Mouse (Mus musculus) ovary, adult 2 months (tissue): ENCODE measurements around the gene Dusp18. TPM values are rescaled to one million over a fixed set of nuclear protein-coding genes. Genes with fewer than 3 reads are reported as not detected.

Experiments used
- polyA plus RNA-seq: library from polyadenylated mRNA; depleted of rRNA; stranded (reverse); fragments of >200 nt; gene quantifications from 2 replicates; pipeline ENCODE4 v1.2.3, GENCODE M21; 2012; rRNA removed

Gene Dusp18
- 9.6 and 12.0 TPM in 2 replicates for polyA plus RNA-seq

DNA sequence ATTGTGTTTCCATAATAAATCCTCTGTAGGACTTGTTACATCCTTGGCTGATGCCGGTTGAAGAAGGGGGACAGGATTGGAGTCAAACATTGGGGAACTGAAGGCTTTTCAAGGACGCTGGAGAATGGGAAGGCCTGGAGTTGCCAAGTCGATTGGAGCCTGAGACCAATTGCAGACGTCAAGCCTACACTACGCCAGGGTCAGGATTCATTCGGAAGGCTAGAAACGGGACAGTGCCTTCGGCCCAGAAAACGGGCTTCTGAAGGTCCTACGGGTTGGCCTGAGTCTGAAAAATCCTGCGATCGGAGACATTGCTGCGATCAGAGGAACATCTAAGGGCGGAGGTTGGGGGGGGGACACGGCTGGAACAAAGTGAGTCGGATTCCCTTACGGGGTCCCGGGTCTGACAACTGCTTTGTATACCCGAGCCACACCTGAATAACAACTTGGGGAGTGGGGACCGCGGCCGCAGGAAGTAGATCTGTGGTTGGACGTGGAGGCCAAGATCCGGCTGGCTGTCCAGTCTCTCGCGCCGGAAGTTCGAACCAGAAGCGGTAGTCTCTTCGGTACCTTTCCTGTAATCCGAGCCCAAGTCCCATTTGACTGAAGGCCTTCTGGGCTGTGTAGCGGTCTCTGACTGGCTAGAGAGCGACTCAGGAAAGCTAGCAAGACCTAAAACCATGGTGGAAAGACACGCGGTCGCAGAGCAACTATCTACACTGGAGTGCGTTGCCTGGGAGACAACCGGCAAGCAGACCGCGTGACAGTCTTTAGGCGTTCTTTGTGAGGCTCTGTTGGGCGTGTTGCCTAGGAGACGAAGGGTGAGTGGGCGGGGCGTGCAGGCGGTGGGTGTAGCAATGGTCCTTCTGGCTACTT, at the start of gene Dusp18, which contains the start of gene 4921536K21Rik:
Gene Dusp18, plus strand, starts transcription at position 835 of the 876 bp plus-strand sequence.
Gene 4921536K21Rik, minus strand, starts transcription at position 693 of the 876 bp plus-strand sequence.

DNA sequence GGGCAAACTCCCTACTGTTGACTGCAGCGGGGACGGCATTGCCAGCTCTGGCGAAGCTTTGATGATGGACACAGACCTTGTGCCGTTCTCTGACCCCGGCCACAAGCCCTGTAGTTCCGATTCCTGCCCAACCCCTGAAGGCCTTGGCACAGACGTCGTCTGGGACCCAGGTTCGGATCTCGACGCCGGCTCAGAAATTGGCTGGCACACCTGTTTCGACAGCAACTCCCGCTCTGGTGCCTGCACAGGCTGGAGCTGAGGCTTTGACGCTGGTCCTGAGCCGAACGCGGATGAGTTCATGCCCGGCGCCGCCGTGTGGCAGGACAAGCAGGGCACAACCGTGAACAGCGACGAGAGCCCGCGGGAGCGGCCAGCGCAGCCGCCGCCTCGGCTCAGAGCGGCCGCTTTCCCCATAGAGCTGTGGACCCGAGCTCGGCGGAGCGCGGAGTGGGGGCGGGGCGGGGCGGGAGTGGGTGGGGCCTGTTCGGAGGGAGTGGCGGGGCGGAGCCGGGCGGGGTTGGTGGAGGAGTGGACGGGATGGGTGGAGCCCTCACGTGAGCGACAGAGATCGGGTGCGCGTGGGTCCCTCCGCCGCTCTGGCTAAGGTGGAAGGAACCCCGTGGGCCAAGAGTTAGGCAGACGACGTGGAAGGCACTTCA, 31.5 kb upstream of the Dusp18 start, which contains the start of gene Osbp2:
Gene Osbp2, minus strand, starts transcription at position 450 of the 659 bp plus-strand sequence.

DNA sequence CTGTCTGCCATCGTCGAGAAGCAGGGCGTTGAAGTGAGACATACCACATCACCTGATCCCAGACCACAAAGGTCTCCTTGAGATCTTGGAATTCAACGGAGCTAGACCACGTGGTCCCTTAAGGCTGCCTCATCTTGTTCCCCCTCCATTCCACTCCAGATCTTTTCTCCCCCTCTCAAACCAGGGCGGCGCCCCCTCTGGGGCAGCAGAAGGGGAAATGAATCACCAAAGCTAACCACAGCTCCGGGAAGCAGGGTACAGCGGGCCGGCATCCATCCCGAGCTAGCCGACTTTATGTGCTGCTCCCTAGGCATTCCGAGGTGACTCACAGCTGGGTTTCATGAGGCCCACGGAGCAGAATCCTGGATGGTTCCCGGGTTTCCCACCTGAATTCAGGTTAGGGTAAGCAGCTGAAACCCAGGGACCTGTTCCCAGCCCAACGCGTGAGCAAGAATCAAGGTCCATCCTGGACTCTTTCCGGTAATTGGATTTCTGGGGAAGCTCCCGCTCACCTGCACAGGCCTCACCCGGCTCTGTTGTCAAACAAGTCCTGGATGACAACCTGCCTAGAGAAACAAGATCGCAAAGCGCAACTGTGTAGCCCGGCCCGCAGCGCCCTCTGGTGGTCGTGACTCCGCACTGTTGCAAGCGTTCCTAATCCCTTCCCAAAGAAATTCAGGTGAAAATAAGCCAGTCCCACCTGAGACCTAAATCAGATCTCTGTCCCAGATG, 19.2 kb downstream of the Dusp18 start, which contains the start of gene Slc35e4:
Gene Slc35e4, minus strand, starts transcription at position 556 of the 732 bp plus-strand sequence.

DNA sequence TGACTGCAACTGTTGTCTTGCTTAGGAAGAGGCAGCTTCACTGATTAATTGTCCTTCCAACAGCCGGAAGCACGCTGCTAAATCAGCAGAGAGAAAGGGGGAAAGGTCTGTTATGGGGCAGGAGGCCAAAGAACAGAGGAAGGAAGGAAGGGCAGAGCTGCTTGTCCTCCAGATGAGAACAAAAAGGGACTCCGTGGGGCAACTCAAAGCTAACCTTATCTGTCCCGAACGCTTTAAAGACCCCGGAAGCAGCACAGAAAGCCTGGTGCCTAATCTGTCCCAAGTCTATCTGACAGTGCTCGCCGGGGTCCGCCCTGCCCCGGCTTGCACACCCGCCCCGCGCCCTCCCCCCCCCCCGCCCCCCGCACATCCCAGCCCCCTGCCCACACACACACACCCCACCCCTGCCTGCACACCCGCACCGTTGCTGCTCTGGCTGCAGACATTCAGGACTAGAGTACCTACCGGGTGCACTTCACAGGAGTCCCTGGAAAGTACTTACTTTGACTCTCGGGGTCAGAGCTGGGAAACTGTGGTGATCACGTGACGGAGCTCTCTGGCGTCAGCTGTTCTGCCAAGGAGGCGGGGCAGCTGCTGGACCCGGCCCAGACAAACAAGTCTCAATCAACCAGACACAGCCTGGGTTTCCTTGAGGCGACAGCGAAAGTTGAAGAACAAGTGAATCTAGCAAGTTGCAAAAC, 36.6 kb downstream of the Dusp18 start, which contains the start of gene Tcn2:
Gene Tcn2, minus strand, starts transcription at position 649 of the 701 bp plus-strand sequence.

Other genes with a start within 250 kb of the Dusp18 start
- gene Morc2a, start 246.0 kb upstream of the Dusp18 start, polyA plus RNA-seq: 13.7 and 15.3 TPM in 2 replicates
- 3.6 and 3.7 TPM in 2 replicates for gene Osbp2, start 31.3 kb upstream of the Dusp18 start, polyA plus RNA-seq
- gene 4921536K21Rik, start 142 bp upstream of the Dusp18 start, polyA plus RNA-seq: 0.68 and 0.71 TPM in 2 replicates
- 38.2 and 46.2 TPM in 2 replicates for gene Slc35e4, start 19.4 kb downstream of the Dusp18 start, polyA plus RNA-seq
- gene Tcn2, start 36.9 kb downstream of the Dusp18 start, polyA plus RNA-seq: 122 and 149 TPM in 2 replicates
- gene Pes1, start 68.7 kb downstream of the Dusp18 start, polyA plus RNA-seq: 46.4 and 53.7 TPM in 2 replicates
- gene 4930556J24Rik, start 81.5 kb downstream of the Dusp18 start, polyA plus RNA-seq: not detected in 2 replicates
- gene Gal3st1, start 88.4 kb downstream of the Dusp18 start, polyA plus RNA-seq: 6.3 and 7.7 TPM in 2 replicates
- 0.78 and 1.3 TPM in 2 replicates for gene Sec14l4, start 136.2 kb downstream of the Dusp18 start, polyA plus RNA-seq
- 17.7 and 26.0 TPM in 2 replicates for gene Sec14l3, start 169.6 kb downstream of the Dusp18 start, polyA plus RNA-seq
- 15.7 and 20.6 TPM in 2 replicates for gene Mtfp1, start 200.2 kb downstream of the Dusp18 start, polyA plus RNA-seq
- gene Sec14l2, start 228.2 kb downstream of the Dusp18 start, polyA plus RNA-seq: 0.92 and 0.96 TPM in 2 replicates
- gene Rnf215, start 240.0 kb downstream of the Dusp18 start, polyA plus RNA-seq: 46.5 and 46.6 TPM in 2 replicates